Mouse (Mus musculus) cerebellum, postnatal 36 days (tissue): Measurements from ENCODE around the gene Sync.
A peak's percentile ranks its signal among the peaks of the same experiment; 100 is the strongest.

Source experiments
- DNase-seq, 2 experiments: peaks; one replicate each; pipeline ENCODE4 v3.0.0; 2021 to 2022; ENCODE audit warnings: mixed read lengths in 2 of 2

Sync gene

DNA sequence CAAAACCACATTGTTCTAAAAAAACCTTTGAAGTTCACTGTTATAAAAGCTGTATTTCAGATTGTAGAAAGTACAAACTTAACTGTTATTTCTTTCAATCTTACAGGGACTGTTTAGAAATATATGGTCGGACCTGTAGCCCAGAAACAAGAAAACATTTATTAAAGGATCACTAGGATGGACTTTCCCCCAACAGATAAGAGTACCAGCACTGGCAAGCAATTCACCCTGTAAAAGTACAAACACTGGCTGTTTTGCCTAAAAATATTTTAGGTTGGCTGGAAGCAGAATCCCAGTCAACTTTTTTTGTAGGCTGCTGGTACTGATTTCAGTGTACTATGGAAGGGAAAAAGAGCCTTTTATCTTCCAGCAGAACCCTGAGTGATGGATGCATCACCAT lies 20.5 kb downstream of the Sync start:
- DNase-seq, result no peak

DNA sequence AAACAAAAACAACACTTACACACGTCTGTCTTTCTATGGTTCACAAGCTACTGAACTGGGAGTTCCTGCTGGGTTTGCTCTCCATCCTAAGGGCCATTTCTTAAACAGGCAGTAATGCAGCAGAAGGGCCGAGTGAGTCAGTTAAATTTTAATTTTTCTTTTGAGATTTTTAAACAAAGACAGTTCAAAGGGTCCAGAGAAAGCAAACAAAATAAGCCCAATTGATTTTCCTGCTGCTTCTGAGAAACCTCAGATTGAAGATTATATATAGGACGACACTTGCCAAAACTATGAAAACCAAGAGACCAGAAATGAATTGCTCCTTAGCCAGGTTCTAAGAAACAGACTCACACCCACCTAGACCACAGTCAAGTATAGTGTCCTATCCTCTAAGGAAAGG lies 26.5 kb downstream of the Sync start:
- DNase-seq, result no peak

DNA sequence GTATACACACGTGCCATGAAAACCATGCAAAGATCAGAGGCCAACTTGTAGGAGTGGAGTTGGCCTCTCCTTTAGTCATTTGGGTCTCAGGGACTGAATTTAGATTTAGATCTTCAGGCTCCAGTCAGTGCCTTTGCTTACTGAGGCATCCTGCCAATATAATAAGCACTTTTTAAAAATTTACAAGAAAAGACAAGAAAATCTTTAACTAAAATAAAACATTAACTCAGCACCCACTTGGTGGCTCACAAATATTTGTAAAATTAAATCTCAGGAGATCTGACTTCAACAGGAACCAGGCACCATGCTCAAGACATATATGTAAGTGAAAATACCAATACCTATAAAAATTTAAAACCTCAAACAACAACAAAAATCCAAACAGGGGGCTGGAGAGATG lies 33.5 kb downstream of the Sync start:
- DNase-seq, result no peak

DNA sequence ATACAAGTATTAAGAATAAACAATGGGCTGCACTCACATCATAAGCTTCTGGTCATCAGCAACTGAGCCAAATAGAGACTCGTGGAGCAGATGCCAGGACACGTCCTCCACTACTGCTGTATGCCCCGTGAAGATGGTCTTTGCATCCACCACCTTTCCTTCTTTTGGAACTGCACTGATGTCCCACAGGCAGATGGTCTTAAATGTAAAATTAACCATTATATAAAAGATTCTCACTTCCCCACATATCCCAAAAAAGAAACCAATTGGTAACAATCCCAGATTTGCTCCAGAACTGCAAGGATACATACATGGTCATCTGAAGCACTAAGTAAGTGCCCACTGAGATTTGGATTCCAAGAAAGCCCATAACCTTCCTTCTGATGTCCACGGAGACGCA lies 34.6 kb downstream of the Sync start:
- DNase-seq, result no peak

DNA sequence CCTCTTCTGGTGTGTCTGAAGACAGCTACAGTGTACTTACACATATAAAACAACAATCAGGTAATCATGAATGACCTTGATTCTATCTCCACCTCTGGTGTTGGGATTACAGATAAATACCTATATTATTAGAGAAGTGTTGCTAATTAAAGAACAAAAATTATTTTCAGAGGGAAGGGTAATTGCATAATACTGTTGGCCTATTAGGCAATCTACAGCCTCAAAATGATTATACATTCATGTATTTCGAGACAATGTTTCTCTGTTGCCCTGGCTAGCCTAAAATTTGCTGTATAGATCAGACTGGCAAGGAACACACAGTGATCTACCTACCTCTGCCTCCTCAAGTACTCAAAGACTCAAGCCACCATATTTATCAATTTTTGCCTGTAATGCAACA lies 36.1 kb downstream of the Sync start:
- no peak for DNase-seq

DNA sequence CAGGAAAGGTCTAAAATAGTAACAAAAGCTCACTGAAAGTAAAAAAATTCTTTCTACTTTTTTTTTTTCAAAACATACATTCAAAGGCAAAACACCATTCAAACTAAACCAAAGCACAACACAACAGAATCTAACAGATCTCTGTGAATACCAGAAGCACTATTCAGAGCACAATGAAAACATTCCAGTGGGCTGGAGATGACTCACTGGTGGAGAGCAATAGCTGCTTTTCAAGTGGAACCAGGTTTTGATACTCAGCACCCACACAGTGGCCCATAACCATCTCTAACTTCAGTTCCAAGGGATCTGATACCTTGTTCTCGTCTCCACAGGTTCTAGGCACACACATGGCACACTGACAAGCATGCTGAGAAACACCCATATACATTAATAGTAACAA lies 37.3 kb downstream of the Sync start:
- no peak for DNase-seq

DNA sequence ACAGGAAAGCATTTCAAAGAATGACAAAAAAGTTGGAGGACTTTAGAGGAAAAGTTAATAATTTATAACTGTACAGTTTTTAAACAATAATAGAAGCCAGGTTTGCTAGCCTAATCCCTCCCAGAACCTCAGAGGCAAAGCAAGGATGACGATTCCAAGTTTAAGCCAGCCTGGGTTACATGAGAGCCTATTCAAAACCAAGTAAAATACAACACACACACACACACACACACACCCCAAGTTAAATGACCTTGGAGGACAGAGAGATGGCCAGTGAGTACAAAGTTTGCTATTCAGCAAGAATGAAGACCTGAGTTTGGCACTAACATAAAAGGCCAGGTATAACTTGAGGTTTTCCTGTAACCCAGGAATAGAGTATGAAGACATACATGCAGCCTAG lies 38.8 kb downstream of the Sync start:
- no peak for DNase-seq

DNA sequence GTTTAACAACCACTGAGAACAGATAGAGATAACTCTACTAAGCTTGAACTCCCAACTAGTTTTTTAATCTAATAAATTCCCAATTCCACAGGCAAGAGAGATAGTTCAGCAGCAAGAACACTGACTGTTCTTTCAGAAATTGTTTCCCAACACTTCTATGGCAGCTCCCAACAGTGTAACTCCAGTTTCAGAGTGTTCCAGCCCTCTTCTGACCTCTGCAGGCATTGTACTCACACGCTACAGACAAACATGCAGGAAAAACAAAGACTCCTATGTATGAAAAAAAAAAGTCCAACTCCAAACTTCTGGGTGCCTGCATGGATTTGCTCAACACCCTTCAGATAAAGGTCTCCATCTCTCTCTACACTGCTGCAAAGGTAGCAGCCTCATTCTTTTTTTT lies 45.4 kb downstream of the Sync start:
- no peak for DNase-seq

DNA sequence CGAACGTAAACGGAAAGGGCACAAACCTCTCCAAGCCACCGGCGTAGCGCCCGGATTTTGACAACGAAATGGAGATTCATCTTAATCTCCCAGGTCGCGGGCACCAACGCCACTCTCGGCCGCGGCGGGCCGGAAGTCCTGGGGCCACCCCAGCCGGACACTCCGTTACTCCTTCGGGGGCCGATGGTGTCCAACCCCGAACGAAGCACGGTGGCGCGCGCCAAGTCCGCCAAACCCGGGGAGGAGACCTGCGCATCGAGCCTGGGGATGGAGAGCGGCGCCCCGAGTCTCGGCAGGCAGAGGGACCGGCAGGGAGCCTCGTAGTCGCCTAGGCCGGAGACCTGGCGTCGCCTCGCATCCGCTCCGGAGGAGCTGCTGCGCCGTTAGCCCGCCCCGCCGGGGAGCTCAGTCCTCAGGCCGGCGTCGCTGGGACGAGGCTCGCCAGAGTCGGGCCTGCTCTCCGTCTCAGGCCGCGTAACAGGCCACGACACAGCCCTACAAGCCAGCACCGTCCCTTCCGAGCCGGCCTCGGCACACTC lies 47.3 kb downstream of the Sync start:
- DNase-seq, result no peak

DNA sequence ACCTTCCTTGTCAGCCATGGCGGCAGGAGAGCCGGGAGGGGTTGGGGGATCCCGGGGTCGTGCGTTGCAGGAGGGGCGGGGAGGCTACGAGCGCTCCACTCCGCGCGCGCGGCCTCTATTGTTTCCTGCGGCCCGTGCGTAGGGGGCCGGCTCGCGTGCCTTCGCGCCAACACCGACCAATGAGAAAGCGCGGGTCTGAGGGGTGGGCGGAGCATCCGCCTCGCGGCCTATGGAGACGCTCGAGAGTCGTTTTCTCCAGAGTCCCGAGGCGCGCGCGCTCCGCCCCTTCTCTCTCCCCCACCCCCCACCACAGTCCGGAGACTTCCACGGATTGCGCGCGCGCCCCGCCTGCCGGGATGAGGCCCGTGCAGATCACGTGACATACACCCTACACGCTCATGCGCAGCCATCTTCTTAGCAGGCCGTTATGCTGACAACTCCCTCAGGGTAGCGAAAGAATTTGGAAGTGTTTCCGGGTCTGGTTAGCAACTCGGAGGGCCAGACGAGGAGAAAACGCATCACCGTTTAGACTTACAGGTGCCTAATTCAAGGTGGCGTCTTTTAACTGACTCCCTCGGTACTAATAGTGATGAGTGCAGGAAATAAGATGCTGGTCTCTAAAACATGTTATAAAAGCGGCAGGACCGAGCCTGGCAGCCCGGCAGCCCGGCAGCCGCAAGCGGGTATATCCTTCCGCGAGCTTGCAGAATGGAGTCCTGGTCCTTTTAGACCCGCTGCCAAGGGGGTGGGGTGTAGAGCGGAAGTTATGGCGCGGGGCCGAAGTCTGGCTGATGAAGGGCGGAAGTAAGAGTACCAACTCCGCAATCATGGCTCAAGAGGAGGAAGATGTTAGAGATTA lies 48.0 kb downstream of the Sync start, which contains the start of the genes Rbbp4 and Zbtb8os:
TSS of gene Rbbp4 (minus strand) at position 155 of the 859 bp plus-strand sequence.
TSS of gene Zbtb8os (plus strand) at position 480 of the 859 bp plus-strand sequence.
- DNase-seq, result peak; percentile 94 to 98

DNA sequence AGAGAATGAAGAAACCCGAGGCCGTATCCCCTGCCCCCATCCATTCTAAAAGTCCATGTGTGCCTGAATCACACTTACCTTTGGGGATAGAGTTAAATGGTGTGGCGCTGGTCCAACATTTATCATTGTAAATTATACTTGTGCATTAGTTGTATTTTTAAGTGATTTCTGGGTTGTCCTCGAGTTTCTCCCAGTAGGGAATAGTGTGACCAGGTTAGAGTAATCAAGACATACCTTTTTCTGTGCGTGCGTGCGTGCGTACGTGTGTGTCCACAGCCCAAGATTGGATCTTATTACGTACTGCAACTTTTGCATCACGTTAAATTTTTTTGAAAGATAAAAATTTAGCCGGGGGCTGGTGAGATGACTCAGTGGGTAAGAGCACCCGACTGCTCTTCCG lies 48.9 kb downstream of the Sync start:
- DNase-seq, result no peak

DNA sequence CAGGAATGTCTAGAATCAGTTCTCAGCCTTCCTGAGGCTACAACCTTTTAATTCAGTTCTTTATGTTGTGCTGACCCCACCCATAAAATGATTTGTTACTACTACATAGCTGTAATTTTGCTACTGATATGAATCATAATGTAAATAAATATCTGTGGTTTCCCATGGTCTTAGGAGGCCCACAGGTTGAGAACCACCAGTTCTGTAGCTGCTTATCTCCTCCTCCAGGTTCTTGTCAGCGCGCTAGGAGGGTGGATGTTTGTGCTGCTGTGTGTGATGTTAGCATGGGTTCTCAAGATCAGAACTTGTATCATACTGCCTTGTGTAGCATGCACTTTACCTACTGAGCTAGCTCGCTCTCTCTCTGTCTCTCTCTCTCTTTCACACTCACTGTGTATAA lies 52.3 kb downstream of the Sync start:
- no peak for DNase-seq

DNA sequence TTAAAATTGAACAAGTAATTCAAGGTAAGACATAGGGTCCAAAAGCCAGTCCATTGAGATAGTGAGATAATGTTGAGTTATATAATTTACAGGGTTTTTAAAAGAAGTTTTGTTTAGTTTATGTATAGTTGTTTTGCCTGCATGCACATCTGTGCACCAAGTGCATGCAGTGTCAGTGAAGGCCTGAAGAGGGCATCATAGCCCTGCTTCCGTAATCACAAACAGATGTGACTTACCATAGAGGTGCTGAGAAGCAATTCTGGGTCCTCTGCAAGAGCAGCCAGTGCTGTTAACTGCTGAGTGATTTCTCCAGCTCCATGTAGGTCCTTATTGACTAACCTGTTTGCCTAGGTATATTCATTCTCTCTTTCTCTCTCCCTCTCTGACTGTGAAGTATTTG lies 54.5 kb downstream of the Sync start:
- DNase-seq, result no peak

DNA sequence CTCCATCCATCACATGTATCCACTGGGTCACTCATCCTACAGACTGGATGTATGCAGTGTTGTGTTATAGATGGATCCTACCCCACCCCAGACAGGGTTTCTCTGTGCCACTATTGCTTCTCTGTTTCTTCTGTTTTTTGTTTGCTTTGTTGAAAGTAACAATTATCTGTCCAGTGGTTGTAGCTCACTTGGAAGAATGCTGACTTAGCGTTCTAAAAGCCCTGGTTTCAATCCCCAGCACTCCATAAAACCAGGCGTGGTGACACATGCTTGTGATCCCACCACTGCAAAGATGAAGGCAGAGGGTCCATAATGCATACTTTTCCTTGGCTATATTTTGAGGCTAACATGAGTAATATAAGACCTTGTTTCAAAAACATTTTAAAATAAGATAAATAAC lies 55.3 kb downstream of the Sync start:
- DNase-seq, result no peak

DNA sequence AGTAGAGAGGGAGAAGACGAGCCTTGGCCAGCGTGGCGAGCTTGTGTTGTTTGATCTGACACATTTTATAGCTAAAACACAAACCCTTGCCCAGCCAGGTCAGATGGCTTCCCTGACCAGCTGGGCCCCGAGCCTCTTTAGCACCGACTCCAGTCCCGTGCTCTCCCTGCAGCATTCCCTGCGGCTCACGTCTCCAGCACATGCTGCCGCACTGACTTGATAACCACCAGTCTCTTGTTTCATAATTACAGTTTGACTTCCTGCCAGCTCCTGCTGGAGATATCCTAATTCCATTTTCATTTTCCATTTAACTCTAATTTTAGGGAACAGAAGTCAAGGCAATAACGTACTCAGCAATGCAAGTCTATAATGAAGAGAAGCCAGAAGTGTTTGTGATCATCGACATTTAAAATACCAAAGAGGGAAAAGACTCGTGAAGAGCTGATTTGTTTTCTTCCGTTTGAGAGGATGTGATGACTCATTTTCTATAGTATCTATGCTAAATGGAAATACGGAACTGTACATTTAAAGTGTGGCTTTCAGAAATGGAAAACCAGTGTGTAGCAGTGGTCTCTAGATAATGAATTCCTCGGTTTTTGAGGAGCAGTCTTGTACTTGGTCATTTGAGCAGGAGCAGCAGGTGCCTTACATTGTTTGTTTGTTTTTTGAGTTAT lies 59.2 kb downstream of the Sync start:
- DNase-seq, result no peak

DNA sequence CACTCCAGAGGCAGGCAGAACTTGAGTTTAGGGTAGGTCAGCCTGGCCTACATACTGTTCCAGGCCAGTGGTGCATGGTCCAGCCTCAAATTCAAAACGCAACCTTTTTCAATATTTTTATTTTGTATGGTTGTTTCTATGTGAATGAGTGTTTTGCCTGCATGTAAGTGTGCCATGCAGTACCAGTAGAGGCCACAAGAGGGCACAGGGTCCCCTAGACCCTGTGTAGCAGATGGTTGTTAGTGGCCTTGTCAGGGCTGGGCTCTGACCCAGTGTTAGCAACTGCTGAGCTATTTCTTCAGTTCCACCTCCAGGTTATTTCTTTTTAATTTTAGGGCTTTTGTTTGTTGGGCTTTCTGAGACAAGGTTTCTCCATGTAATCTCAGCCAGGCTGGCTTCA lies 63.2 kb downstream of the Sync start:
- peak; percentile 83 to 87 for DNase-seq

DNA sequence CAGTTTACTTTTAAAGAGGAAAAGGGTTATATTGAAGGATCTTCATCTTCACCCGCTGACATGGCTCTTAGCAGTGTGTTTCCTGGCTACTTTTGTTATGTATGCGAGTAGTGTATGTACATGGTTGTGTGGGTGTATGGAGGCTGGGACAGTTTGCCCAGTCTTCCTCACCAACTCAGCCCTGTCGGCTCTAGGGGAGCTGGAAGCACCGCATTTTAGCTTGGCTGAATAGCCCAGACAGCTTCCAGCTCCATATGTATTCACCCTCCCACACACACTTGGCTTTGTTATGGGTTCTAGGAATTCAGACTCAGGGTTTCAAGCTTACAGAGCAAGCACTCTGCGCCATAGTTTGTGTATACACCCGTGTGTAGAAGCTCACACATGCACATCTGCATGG lies 63.7 kb downstream of the Sync start:
- peak in 1 of 2 experiments; percentile 18 for DNase-seq

DNA sequence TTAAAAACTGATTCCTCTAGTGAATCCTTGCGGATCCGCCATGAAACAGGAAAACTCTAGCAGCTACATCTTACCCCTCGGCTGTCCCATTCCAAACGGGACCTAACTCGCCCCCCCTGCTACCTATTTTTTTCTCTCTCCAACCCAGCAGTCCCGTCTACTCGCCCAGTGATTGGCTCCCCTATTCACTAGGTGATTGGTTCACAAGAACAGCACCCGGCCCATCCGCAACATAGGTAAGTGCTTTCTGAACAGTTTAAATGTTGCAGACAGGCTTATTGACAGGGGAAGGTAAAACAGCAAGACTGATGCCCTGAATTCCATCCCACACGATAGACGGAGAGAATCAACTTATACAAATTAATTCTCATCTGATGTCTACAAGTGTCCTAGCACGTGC lies 65.8 kb downstream of the Sync start:
- DNase-seq, result no peak

DNA sequence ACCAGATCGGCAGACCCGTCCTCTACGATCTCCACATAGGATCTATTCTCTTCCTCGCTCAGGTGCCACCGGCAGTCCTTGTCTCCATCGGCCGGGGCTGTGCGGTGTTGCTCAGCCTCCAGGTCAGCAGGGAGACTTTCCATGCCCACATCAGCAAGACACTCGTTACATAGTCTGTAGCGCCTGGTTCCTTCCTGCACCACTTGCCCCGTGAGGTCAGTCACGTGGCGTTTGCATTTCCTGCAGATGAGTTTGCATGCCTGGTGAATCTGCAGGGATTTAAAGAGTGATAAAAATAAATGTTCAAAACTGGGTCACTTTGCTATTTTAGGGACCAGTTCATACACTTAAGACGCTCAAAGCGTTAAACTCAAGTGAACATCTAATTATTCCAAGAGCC lies 66.8 kb downstream of the Sync start:
- DNase-seq, result no peak

DNA sequence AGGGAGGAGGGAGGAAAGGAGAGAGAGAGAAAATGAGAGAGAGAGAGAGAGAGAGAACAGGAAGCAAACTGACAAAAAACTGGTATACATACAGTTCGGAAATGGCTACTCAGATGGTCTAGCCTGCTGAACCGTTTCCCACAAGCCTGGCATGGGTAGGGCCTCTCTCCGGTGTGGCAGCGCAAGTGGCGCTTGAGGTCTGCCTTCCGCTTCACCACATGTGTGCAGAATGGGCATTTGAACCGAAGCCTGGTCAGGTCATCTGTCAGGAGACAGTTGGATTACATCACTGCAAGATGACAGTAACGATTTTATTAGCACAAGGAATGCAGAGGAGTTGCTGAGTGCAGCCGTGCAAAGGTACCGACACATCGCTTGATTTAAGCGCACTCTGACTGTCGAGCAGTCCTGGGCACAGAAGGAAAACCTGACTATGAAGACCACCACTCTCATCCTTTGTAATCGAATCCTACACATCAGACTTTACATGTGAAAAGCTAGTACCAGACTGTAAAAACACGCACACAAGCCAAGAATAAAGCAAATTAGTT lies 70.3 kb downstream of the Sync start:
- no peak for DNase-seq
